Mouse (Mus musculus) 416B (cell line): ENCODE data around the gene Phf3.
"Not testable (repeated sequence)": the region's sequence is repeated elsewhere in the genome, so short reads cannot be mapped to it uniquely, and the experiment has no call there.

ENCODE experiments used
- DNase-seq: peaks from one replicate; pipeline ENCODE4 v3.0.0; 2011; ENCODE audit warnings: low read depth

Gene Phf3

GRCm38 (mm10) chr1:30873541-30874260 is at the start of gene Phf3:
TSS of gene Phf3 (minus strand) at chr1:30873921.
- peak; percentile 88 for DNase-seq

GRCm38 (mm10) chr1:30922237-30922636 is 48.5 kb upstream of the Phf3 start:
- DNase-seq: no peak

- peak; percentile 33 for DNase-seq
These were observed 47.5 kb upstream of the Phf3 start for GRCm38 (mm10) chr1:30921252-30921651.

- peak; percentile 78 for DNase-seq
These were observed 47.0 kb upstream of the Phf3 start for GRCm38 (mm10) chr1:30920620-30921177.

- no peak for DNase-seq
These were observed 36.5 kb upstream of the Phf3 start for GRCm38 (mm10) chr1:30910172-30910571.

GRCm38 (mm10) chr1:30908797-30909196 is 35.1 kb upstream of the Phf3 start:
- DNase-seq: no peak

GRCm38 (mm10) chr1:30903480-30904218 is 29.9 kb upstream of the Phf3 start:
- no peak for DNase-seq

GRCm38 (mm10) chr1:30898691-30899090 is 25.0 kb upstream of the Phf3 start:
- no peak for DNase-seq

GRCm38 (mm10) chr1:30895366-30895765 is 21.6 kb upstream of the Phf3 start:
- not testable (repeated sequence) for DNase-seq

- not testable (repeated sequence) for DNase-seq
These were observed 10.1 kb upstream of the Phf3 start for GRCm38 (mm10) chr1:30883806-30884205.

GRCm38 (mm10) chr1:30875746-30876145 is 2.0 kb upstream of the Phf3 start:
- DNase-seq: no peak

- DNase-seq: no peak
These were observed 775 bp upstream of the Phf3 start for GRCm38 (mm10) chr1:30874261-30875131.

- DNase-seq: peak; percentile 71
These were observed 733 bp downstream of the Phf3 start for GRCm38 (mm10) chr1:30872836-30873540.

GRCm38 (mm10) chr1:30867786-30868185 is 5.9 kb downstream of the Phf3 start:
- DNase-seq: no peak

- DNase-seq: no peak
These were observed 21.2 kb downstream of the Phf3 start for GRCm38 (mm10) chr1:30852518-30852917.

- peak; percentile 32 for DNase-seq
These were observed 21.8 kb downstream of the Phf3 start for GRCm38 (mm10) chr1:30851920-30852319.

GRCm38 (mm10) chr1:30850906-30851305 is 22.8 kb downstream of the Phf3 start:
- DNase-seq: no peak

GRCm38 (mm10) chr1:30849955-30850354 is 23.8 kb downstream of the Phf3 start:
- no peak for DNase-seq

GRCm38 (mm10) chr1:30847706-30848105 is 26.0 kb downstream of the Phf3 start:
- DNase-seq: no peak

GRCm38 (mm10) chr1:30839662-30840061 is 34.1 kb downstream of the Phf3 start:
- DNase-seq: no peak

GRCm38 (mm10) chr1:30835512-30835911 is 38.2 kb downstream of the Phf3 start:
- DNase-seq: no peak
